Mouse (Mus musculus): ENCODE data around the gene Ift122.
A peak's percentile ranks its signal among the peaks of the same experiment; 100 is the strongest.
"Not testable (repeated sequence)": the region's sequence is repeated elsewhere in the genome, so short reads cannot be mapped to it uniquely, and the experiment has no call there.

Ift122 gene

GRCm38 (mm10) chr6:115846640-115847411 is 6.4 kb upstream of the Ift122 start:
- peak; percentile 76 for DNase-seq (ENCODE audit: low spot score)

GRCm38 (mm10) chr6:115848598-115849304 is 4.5 kb upstream of the Ift122 start:
- no peak for DNase-seq (ENCODE audit: low spot score)

- no peak for DNase-seq (ENCODE audit: low spot score)
Observed at GRCm38 (mm10) chr6:115852446-115853090, 702 bp upstream of the Ift122 start.

GRCm38 (mm10) chr6:115853985-115854384 is 715 bp downstream of the Ift122 start:
- DNase-seq (ENCODE audit: low spot score) = no peak

- DNase-seq (ENCODE audit: low spot score) = peak; percentile 24
Observed at GRCm38 (mm10) chr6:115854432-115854831, 1.2 kb downstream of the Ift122 start.

GRCm38 (mm10) chr6:115855733-115856360 is 2.6 kb downstream of the Ift122 start:
- no peak for DNase-seq (ENCODE audit: low spot score)

- no peak for DNase-seq (ENCODE audit: low spot score)
Observed at GRCm38 (mm10) chr6:115856361-115856745, 3.1 kb downstream of the Ift122 start.

- DNase-seq (ENCODE audit: low spot score) = no peak
Observed at GRCm38 (mm10) chr6:115859258-115859657, 6.0 kb downstream of the Ift122 start.

GRCm38 (mm10) chr6:115860027-115860556 is 6.8 kb downstream of the Ift122 start:
- DNase-seq (ENCODE audit: low spot score) = no peak

GRCm38 (mm10) chr6:115863340-115863841 is 10.1 kb downstream of the Ift122 start:
- DNase-seq (ENCODE audit: low spot score) = no peak

- DNase-seq (ENCODE audit: low spot score) = no peak
Observed at GRCm38 (mm10) chr6:115865246-115865645, 12.0 kb downstream of the Ift122 start.

GRCm38 (mm10) chr6:115867157-115867556 is 13.9 kb downstream of the Ift122 start:
- DNase-seq (ENCODE audit: low spot score) = not testable (repeated sequence)

GRCm38 (mm10) chr6:115871318-115871717 is 18.0 kb downstream of the Ift122 start:
- not testable (repeated sequence) for DNase-seq (ENCODE audit: low spot score)

GRCm38 (mm10) chr6:115877239-115877638 is 24.0 kb downstream of the Ift122 start:
- no peak for DNase-seq (ENCODE audit: low spot score)

- no peak for DNase-seq (ENCODE audit: low spot score)
Observed at GRCm38 (mm10) chr6:115878694-115879093, 25.4 kb downstream of the Ift122 start.

- DNase-seq (ENCODE audit: low spot score) = no peak
Observed at GRCm38 (mm10) chr6:115879736-115880135, 26.5 kb downstream of the Ift122 start.

- DNase-seq (ENCODE audit: low spot score) = no peak
Observed at GRCm38 (mm10) chr6:115880751-115881150, 27.5 kb downstream of the Ift122 start.

- no peak for DNase-seq (ENCODE audit: low spot score)
Observed at GRCm38 (mm10) chr6:115884018-115884417, 30.7 kb downstream of the Ift122 start.

- no peak for DNase-seq (ENCODE audit: low spot score)
Observed at GRCm38 (mm10) chr6:115886894-115887293, 33.6 kb downstream of the Ift122 start.

GRCm38 (mm10) chr6:115888296-115888695 is 35.0 kb downstream of the Ift122 start:
- DNase-seq (ENCODE audit: low spot score) = no peak

- DNase-seq (ENCODE audit: low spot score) = no peak
Observed at GRCm38 (mm10) chr6:115890601-115891000, 37.3 kb downstream of the Ift122 start.

- no peak for DNase-seq (ENCODE audit: low spot score)
Observed at GRCm38 (mm10) chr6:115891061-115891460, 37.8 kb downstream of the Ift122 start.
